22 mouse cellular contexts compared by ENCODE assay signal in genomic region chr2:143246131-143246665, GRCm38 (mm10).
A peak's percentile ranks its signal among the peaks of the same experiment; 100 is the strongest.
DNase-seq lines count a peak whose midpoint lies in the region; ATAC-seq and TF ChIP-seq lines count a peak whose summit lies in the region.
"Had no signal": no experiment of that assay in that cellular context is flagged by ENCODE, and none has a peak within 500 bp of the region (broad histone marks: within the 10 kb centered on the region; RNA-seq: fewer than 3 reads in every experiment).

No protein-coding gene starts in this region.

- H3K4me3 ChIP-seq in heart, embryonic 11.5 days (ENCODE audit: low read depth, low read length) = no peak overlapping the region
- H3K4me3 ChIP-seq: embryonic facial prominence, embryonic 15.5 days; hindbrain, embryonic 15.5 days had no signal

- H3K36me3 ChIP-seq in heart, embryonic 11.5 days (ENCODE audit: control insufficient read depth, insufficient read depth, low read length) = no peaks in the 10 kb centered on the region
- H3K36me3 ChIP-seq: embryonic facial prominence, embryonic 15.5 days; G1E; hindbrain, embryonic 15.5 days had no signal

- peak; percentile 99 for ATAC-seq in cerebellum, adult (ENCODE audit: insufficient number of reproducible peaks, low FRiP score, low TSS enrichment)
- no peak for ATAC-seq in monocyte, adult 5-6 weeks (replicated peaks; ENCODE audit: insufficient number of reproducible peaks, low FRiP score, low TSS enrichment, poor library complexity, severe bottlenecking)
- ATAC-seq in heart, embryonic 11.5 days (replicated peaks; ENCODE audit: insufficient number of reproducible peaks, low FRiP score, low TSS enrichment) = no peak
- ATAC-seq: intestine, postnatal 0 days; midbrain, embryonic 16.5 days had no signal

- no peak for TF ChIP-seq CTCF in brain, embryonic 14.5 days (IDR thresholded peaks at IDR 0.05; ENCODE audit: borderline replicate concordance, extremely low read depth, insufficient read depth, insufficient read length)

- no peaks in the 10 kb centered on the region for H3K27me3 ChIP-seq in heart, embryonic 11.5 days (ENCODE audit: control insufficient read depth, insufficient read depth, low read length)
- H3K27me3 ChIP-seq: embryonic facial prominence, embryonic 15.5 days; hindbrain, embryonic 15.5 days had no signal

- DNase-seq in cerebellum, postnatal 4 days (ENCODE audit: low spot score in 2 of 2) = no peak
- DNase-seq in brain, embryonic 14.5 days (ENCODE audit: low read depth) = peak; percentile 46
- DNase-seq in cerebellum, adult 9-11 months = peak; percentile 85
- peak; percentile 21 to 61 for DNase-seq in layer of hippocampus, adult 8-10 months (ENCODE audit: low spot score in 2 of 2)
- no peak for DNase-seq in ovary, adult 18-20 months (ENCODE audit: low spot score)
- DNase-seq: gastrocnemius, postnatal 10 days; heart, adult 11 months; heart, postnatal 36 days; kidney, postnatal 10 days; lung, adult 2 months; retina, postnatal 1 day; right cerebral cortex, postnatal 4 days; thymus, adult 2 months had no signal

- H3K4me1 ChIP-seq in heart, embryonic 11.5 days (ENCODE audit: control insufficient read depth, insufficient read depth, low read length) = no peaks in the 10 kb centered on the region
- H3K4me1 ChIP-seq: embryonic facial prominence, embryonic 15.5 days; hindbrain, embryonic 15.5 days had no signal

- H3K4me2 ChIP-seq in heart, embryonic 11.5 days = no peak overlapping the region
- H3K4me2 ChIP-seq: embryonic facial prominence, embryonic 15.5 days; hindbrain, embryonic 15.5 days; liver, embryonic 11.5 days had no signal

- H3K9ac ChIP-seq in heart, embryonic 11.5 days (ENCODE audit: low read depth, low read length) = no peak overlapping the region
- H3K9ac ChIP-seq: embryonic facial prominence, embryonic 15.5 days; hindbrain, embryonic 15.5 days had no signal

- H3K27ac ChIP-seq in heart, embryonic 11.5 days (ENCODE audit: low read depth, low read length) = no peak overlapping the region
- H3K27ac ChIP-seq: embryonic facial prominence, embryonic 15.5 days; hindbrain, embryonic 15.5 days had no signal

- H3K9me3 ChIP-seq in heart, embryonic 11.5 days (replicated peaks; ENCODE audit: control insufficient read depth, low read length) = no peaks in the 10 kb centered on the region
- H3K9me3 ChIP-seq: embryonic facial prominence, embryonic 15.5 days; hindbrain, embryonic 15.5 days had no signal

- no peak for TF ChIP-seq POLR2A in brain, embryonic 14.5 days (IDR thresholded peaks at IDR 0.05; ENCODE audit: borderline replicate concordance, extremely low read depth, insufficient read depth, insufficient read length, poor library complexity, severe bottlenecking)

- 74% methylated on average over 4 of the region's 4 CpGs for WGBS in heart, embryonic 11.5 days (ENCODE audit: insufficient replicate concordance)

Comparison
In these comparisons a context has a peak if more than half of its experiments do, and no peak if none do; other contexts are left out.
1. DNase-seq: peak in brain, embryonic 14.5 days (single experiment), cerebellum, adult 9-11 months (single experiment) and layer of hippocampus, adult 8-10 months (2 of 2); none in cerebellum, postnatal 4 days (0 of 2) and ovary, adult 18-20 months (single experiment).